Mouse (Mus musculus): ENCODE data around the gene Camkv. TPM values are rescaled to one million over a fixed set of nuclear protein-coding genes. Genes with fewer than 3 reads are reported as not detected.

Camkv gene
- polyA plus RNA-seq, 1 experiment, result 5.6 TPM

- no peaks in the 10 kb centered on the region for H3K27me3 ChIP-seq (ENCODE audit: control insufficient read depth, insufficient read depth, low read length, poor library complexity, severe bottlenecking)
- no peak overlapping the region for H3K27ac ChIP-seq (ENCODE audit: insufficient read depth, low read length)
- TF ChIP-seq CTCF (IDR thresholded peaks at IDR 0.05; ENCODE audit: low read depth, low read length), result no peak
- no peak for TF ChIP-seq POLR2A (IDR thresholded peaks at IDR 0.05; ENCODE audit: insufficient read depth, low read length)
- TF ChIP-seq EP300 (IDR thresholded peaks at IDR 0.05; ENCODE audit: insufficient read depth, low read depth, low read length), result no peak
- H3K9me3 ChIP-seq (replicated peaks; ENCODE audit: control insufficient read depth, insufficient read depth, low read length, poor library complexity, severe bottlenecking), result no peaks in the 10 kb centered on the region
- H3K9ac ChIP-seq (ENCODE audit: low read depth, poor library complexity, severe bottlenecking), result no peak overlapping the region
- H3K4me1 ChIP-seq (ENCODE audit: control insufficient read depth, insufficient read depth, low read length), result no peaks in the 10 kb centered on the region
- H3K36me3 ChIP-seq (ENCODE audit: control insufficient read depth, insufficient read depth, low read length, poor library complexity, severe bottlenecking), result no peaks in the 10 kb centered on the region
- no peak overlapping the region for H3K4me3 ChIP-seq (ENCODE audit: low read depth, low read length)
These were observed 8.5 kb upstream of the Camkv start for GRCm38 (mm10) chr9:107926920-107927420.

DNA sequence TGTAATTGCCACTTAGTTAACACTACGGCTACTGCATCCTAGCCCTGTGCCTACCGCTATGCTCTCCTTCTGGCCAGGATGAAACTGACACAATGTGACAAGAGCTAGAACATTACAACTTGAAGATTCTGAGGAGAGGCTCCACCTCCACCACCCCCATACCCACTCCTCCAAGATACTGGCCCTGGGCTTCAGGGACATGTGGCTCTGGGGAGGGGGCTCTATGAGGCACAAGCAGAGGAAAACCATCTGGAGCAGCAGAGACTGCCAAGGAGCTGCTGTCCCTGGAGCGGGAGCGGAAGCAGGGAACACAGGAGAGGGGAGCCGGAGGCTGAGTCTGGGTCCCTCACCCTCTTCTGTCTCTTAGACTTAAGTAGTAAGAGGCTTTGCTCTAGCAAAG is 7.7 kb upstream of the Camkv start:
- Histone ChIP-seq H3K9ac (ENCODE audit: low read depth, poor library complexity, severe bottlenecking) (no peak overlapping the region), H3K4me3 (ENCODE audit: low read depth, low read length) (no peak overlapping the region), H3K9me3 (replicated peaks; ENCODE audit: control insufficient read depth, insufficient read depth, low read length, poor library complexity, severe bottlenecking) (no peaks in the 10 kb centered on the region), H3K36me3 (ENCODE audit: control insufficient read depth, insufficient read depth, low read length, poor library complexity, severe bottlenecking) (no peaks in the 10 kb centered on the region), H3K4me1 (ENCODE audit: control insufficient read depth, insufficient read depth, low read length) (no peaks in the 10 kb centered on the region), H3K27me3 (ENCODE audit: control insufficient read depth, insufficient read depth, low read length, poor library complexity, severe bottlenecking) (no peaks in the 10 kb centered on the region), H3K27ac (ENCODE audit: insufficient read depth, low read length) (no peak overlapping the region)
- TF ChIP-seq CTCF (IDR thresholded peaks at IDR 0.05; ENCODE audit: low read depth, low read length) (no peak), POLR2A (IDR thresholded peaks at IDR 0.05; ENCODE audit: insufficient read depth, low read length) (no peak), EP300 (IDR thresholded peaks at IDR 0.05; ENCODE audit: insufficient read depth, low read depth, low read length) (no peak)

- no peaks in the 10 kb centered on the region for H3K9me3 ChIP-seq (replicated peaks; ENCODE audit: control insufficient read depth, insufficient read depth, low read length, poor library complexity, severe bottlenecking)
- no peak for TF ChIP-seq POLR2A (IDR thresholded peaks at IDR 0.05; ENCODE audit: insufficient read depth, low read length)
- TF ChIP-seq CTCF (IDR thresholded peaks at IDR 0.05; ENCODE audit: low read depth, low read length), result no peak
- TF ChIP-seq EP300 (IDR thresholded peaks at IDR 0.05; ENCODE audit: insufficient read depth, low read depth, low read length), result no peak
- H3K4me3 ChIP-seq (ENCODE audit: low read depth, low read length), result no peak within 1 kb of the TSS
- H3K27me3 ChIP-seq (ENCODE audit: control insufficient read depth, insufficient read depth, low read length, poor library complexity, severe bottlenecking), result no peaks in the 10 kb centered on the region
- H3K27ac ChIP-seq (ENCODE audit: insufficient read depth, low read length), result no peak within 1 kb of the TSS
- H3K36me3 ChIP-seq (ENCODE audit: control insufficient read depth, insufficient read depth, low read length, poor library complexity, severe bottlenecking), result no peaks in the 10 kb centered on the region
- no peak within 1 kb of the TSS for H3K9ac ChIP-seq (ENCODE audit: low read depth, poor library complexity, severe bottlenecking)
- no peaks in the 10 kb centered on the region for H3K4me1 ChIP-seq (ENCODE audit: control insufficient read depth, insufficient read depth, low read length)
These were observed 7.3 kb upstream of the Camkv start, which contains the start of gene Actl11 for GRCm38 (mm10) chr9:107928169-107928568. Actl11 (plus strand) TSS chr9:107928469.

- no peaks in the 10 kb centered on the region for H3K36me3 ChIP-seq (ENCODE audit: control insufficient read depth, insufficient read depth, low read length, poor library complexity, severe bottlenecking)
- no peak overlapping the region for H3K9ac ChIP-seq (ENCODE audit: low read depth, poor library complexity, severe bottlenecking)
- H3K4me3 ChIP-seq (ENCODE audit: low read depth, low read length), result no peak overlapping the region
- no peak overlapping the region for H3K27ac ChIP-seq (ENCODE audit: insufficient read depth, low read length)
- H3K27me3 ChIP-seq (ENCODE audit: control insufficient read depth, insufficient read depth, low read length, poor library complexity, severe bottlenecking), result no peaks in the 10 kb centered on the region
- no peaks in the 10 kb centered on the region for H3K9me3 ChIP-seq (replicated peaks; ENCODE audit: control insufficient read depth, insufficient read depth, low read length, poor library complexity, severe bottlenecking)
- no peaks in the 10 kb centered on the region for H3K4me1 ChIP-seq (ENCODE audit: control insufficient read depth, insufficient read depth, low read length)
- TF ChIP-seq EP300 (IDR thresholded peaks at IDR 0.05; ENCODE audit: insufficient read depth, low read depth, low read length), result no peak
- TF ChIP-seq CTCF (IDR thresholded peaks at IDR 0.05; ENCODE audit: low read depth, low read length), result no peak
These were observed 3.3 kb upstream of the Camkv start for GRCm38 (mm10) chr9:107932221-107932620.

DNA sequence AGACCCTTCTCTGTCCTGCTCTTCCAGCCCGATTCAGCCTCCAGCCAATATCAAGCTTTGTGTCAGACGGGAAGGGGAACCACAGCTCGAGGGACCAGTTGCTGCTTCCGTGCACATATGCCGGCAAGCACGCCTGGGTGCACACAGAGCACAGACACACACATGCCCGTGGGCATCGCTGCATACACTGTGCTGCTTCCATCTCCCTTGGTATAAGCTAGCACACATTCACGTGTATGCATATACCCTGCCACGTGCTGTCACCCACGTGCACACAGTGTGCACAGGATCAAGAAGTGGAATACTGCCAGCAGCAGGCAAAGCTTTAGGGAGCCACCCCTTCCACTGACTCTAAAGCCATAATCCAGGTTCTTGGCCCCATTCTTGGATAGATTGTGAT is 1.3 kb upstream of the Camkv start:
- H3K27ac ChIP-seq (ENCODE audit: insufficient read depth, low read length), result no peak overlapping the region
- no peaks in the 10 kb centered on the region for H3K36me3 ChIP-seq (ENCODE audit: control insufficient read depth, insufficient read depth, low read length, poor library complexity, severe bottlenecking)
- no peaks in the 10 kb centered on the region for H3K4me1 ChIP-seq (ENCODE audit: control insufficient read depth, insufficient read depth, low read length)
- no peaks in the 10 kb centered on the region for H3K9me3 ChIP-seq (replicated peaks; ENCODE audit: control insufficient read depth, insufficient read depth, low read length, poor library complexity, severe bottlenecking)
- no peak overlapping the region for H3K4me3 ChIP-seq (ENCODE audit: low read depth, low read length)
- TF ChIP-seq POLR2A (IDR thresholded peaks at IDR 0.05; ENCODE audit: insufficient read depth, low read length), result no peak
- no peak for TF ChIP-seq EP300 (IDR thresholded peaks at IDR 0.05; ENCODE audit: insufficient read depth, low read depth, low read length)
- no peak for TF ChIP-seq CTCF (IDR thresholded peaks at IDR 0.05; ENCODE audit: low read depth, low read length)
- H3K27me3 ChIP-seq (ENCODE audit: control insufficient read depth, insufficient read depth, low read length, poor library complexity, severe bottlenecking), result no peaks in the 10 kb centered on the region
- no peak overlapping the region for H3K9ac ChIP-seq (ENCODE audit: low read depth, poor library complexity, severe bottlenecking)

DNA sequence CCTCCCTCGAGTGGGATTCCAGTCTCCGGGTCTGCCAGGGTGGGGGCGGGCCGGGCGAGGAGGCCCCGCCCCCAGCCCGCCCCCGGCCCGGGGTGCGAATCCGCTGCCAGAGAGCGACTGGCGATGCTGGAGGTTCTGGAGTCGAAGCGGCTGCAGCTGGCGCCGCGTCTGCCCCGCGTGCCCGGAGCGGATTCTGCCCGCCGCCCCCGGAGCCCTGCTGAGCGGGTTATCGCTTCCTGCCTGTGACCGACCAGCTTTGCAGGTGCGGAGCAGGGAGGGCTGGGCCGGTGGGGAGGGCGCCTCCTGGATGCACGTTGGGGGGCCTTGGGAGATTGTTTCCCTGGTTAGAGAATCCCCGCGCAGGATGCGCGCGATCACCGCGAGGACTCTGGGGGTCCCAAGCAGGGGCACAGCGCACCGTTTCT is 328 bp downstream of the Camkv start:
- Histone ChIP-seq H3K9ac (ENCODE audit: low read depth, poor library complexity, severe bottlenecking) (peak overlapping the region; percentile 56), H3K27me3 (ENCODE audit: control insufficient read depth, insufficient read depth, low read length, poor library complexity, severe bottlenecking) (no peaks in the 10 kb centered on the region), H3K36me3 (ENCODE audit: control insufficient read depth, insufficient read depth, low read length, poor library complexity, severe bottlenecking) (no peaks in the 10 kb centered on the region), H3K4me3 (ENCODE audit: low read depth, low read length) (peak overlapping the region; percentile 69), H3K9me3 (replicated peaks; ENCODE audit: control insufficient read depth, insufficient read depth, low read length, poor library complexity, severe bottlenecking) (no peaks in the 10 kb centered on the region), H3K27ac (ENCODE audit: insufficient read depth, low read length) (no peak overlapping the region), H3K4me1 (ENCODE audit: control insufficient read depth, insufficient read depth, low read length) (no peaks in the 10 kb centered on the region)
- TF ChIP-seq CTCF (IDR thresholded peaks at IDR 0.05; ENCODE audit: low read depth, low read length), result no peak
- no peak for TF ChIP-seq EP300 (IDR thresholded peaks at IDR 0.05; ENCODE audit: insufficient read depth, low read depth, low read length)
- no peak for TF ChIP-seq POLR2A (IDR thresholded peaks at IDR 0.05; ENCODE audit: insufficient read depth, low read length)

Measured in ES-Bruce4 (cell line).